Mouse (Mus musculus): ENCODE measurements around the gene Cerkl.
A peak's percentile ranks its signal among the peaks of the same experiment; 100 is the strongest.

Gene Cerkl

DNA sequence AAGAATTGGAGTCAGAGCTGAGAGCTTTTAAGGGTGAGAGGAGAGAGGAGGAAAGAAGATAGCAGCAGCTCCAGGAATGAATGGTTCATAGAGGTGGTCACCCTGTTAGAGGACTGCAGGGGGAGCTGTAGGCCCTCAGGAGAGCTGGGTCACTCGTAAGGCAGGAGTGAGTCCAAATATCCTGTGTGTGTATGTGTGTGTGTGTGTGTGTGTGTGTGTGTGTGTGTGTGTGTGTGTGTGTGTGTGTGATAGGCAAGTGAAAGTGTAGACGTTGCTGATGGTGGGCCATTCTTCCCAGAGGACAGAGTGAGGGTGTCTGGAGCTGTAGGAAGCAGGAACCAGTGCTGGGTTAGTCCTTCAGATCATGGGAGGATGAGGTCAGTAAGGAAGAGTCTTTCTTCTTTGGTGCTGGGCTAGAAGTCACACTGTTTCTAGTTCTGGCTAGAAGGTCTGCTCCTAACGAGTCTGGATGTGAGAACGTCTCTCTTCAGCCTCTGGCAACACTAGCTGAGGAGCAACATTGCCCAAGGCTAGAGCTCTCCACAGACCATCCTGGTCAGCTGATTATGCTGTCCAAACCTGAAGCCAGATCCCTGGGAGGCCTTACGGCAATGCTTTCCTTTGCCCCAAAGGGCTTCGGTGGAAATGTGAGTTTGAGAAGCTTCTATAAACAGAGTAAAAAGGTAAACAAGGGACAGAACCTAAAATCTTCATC is 83.9 kb downstream of the Cerkl start:
- peak; percentile 55 for DNase-seq (ENCODE audit: extremely low read depth, low read depth)

- DNase-seq (ENCODE audit: extremely low read depth, low read depth): no peak
Measured at GRCm38 (mm10) chr2:79372154-79372467, 84.5 kb downstream of the Cerkl start.

GRCm38 (mm10) chr2:79371326-79372153 is 85.0 kb downstream of the Cerkl start:
- DNase-seq (ENCODE audit: extremely low read depth, low read depth): no peak

GRCm38 (mm10) chr2:79370711-79371312 is 85.8 kb downstream of the Cerkl start:
- peak; percentile 87 for DNase-seq (ENCODE audit: extremely low read depth, low read depth)

- no peak for DNase-seq (ENCODE audit: extremely low read depth, low read depth)
Measured at GRCm38 (mm10) chr2:79369905-79370304, 86.7 kb downstream of the Cerkl start.

- no peak for DNase-seq (ENCODE audit: extremely low read depth, low read depth)
Measured at GRCm38 (mm10) chr2:79369061-79369524, 87.5 kb downstream of the Cerkl start.

DNA sequence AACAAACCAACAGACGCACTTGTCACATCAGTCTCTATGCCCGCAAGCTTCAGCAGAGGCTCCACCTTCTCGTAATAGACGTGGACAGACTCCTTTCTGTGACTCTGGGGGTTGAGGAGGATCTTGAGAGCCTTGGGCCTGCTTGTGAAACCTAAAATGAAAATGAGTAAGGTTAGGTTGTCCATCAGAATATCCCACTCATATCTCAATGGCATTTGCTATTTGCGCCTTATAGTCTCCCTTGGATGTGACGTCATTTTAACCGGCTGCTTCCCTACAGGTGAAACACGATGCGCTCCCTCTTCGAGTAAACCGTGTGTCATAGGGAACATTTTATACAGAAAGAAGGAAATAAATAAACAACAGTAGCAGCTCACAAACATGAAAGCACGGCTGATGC is 87.9 kb downstream of the Cerkl start:
- DNase-seq (ENCODE audit: extremely low read depth, low read depth): no peak

DNA sequence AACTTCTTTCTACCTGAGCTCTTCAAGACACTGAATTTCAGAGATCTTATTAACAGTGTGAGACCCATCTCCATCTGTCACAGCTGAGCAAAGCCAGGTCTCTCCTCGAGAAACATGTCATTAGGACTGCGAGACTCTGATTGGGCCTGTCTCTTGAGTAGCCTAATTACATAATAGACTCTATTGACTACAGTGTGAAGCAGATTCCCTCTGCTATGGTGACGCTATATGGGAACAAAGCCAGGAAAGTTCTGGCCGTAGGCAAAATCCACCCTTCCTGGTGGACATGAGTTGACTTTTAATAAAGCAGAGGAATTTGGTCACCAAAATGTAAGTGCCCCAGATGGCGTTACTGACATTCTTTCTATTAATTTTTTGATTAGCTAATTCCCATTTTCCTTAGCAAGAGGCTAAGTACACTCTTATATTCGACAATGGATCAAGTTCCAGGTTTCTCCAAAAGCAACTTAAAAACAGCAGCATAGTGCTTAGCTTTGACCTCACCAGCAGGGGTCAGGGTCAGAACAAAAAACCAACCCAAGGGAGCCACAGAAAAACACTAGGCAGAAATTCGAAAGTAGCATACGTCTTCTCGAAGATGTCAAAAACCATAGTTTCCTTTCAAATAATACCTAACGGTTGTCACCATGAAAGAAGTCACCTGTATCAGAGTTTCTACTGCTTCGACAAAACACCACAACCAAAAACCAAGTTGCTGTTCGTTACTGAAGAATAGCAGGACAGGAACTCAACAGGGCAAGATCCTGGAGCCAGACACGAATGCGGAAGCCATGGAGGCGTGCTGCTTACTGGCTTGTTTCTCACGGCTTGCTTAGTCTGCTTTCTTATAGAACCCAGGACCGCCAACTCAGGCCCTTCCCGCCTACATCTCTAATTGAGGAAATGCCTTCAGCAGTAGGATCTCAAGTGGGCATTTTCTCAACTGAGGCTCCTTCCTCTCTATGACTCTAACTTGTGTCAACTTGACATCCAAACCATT is 88.8 kb downstream of the Cerkl start:
- DNase-seq (ENCODE audit: extremely low read depth, low read depth): no peak

- no peak for DNase-seq (ENCODE audit: extremely low read depth, low read depth)
Measured at GRCm38 (mm10) chr2:79363920-79364319, 92.7 kb downstream of the Cerkl start.

DNA sequence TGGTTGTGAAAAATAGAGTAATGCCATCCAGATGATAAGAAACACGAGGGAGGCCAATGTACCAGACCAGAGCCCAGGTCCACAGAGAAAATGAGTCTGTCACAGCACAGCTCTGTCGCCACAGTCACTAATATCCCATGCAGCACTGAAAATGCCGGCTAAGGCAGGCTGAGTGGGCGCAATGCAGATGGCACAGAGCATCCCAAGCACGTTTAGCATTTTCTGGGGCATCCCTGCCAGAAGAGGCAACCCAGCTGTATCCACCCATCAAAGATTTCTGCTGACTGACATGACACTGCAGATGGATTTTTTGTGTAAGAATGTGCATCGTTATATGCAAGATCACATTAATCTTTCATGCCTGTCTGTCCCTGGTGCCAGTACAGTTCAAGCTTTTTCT is 94.6 kb downstream of the Cerkl start:
- no peak for DNase-seq (ENCODE audit: extremely low read depth, low read depth)

DNA sequence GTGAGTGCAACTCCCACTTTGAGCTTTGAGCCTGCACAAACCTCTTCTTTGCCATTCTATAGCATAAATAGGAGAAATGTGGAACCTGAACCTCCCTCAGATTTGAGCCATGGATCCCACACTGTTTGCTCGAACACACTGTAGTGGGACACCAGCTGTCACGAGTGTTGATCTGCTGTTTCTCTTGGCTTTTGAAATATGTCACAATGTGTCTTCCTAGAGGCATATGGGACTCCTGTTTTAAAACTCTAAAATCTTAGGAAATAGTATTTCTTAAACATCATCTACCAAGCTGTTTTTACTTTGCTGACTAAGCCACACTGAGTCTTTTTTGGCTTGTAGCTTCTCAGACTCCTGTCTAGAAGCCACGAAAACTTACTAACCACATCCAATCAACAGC is 98.8 kb downstream of the Cerkl start:
- no peak for DNase-seq (ENCODE audit: extremely low read depth, low read depth)

GRCm38 (mm10) chr2:79354773-79355172 is 101.8 kb downstream of the Cerkl start:
- DNase-seq (ENCODE audit: extremely low read depth, low read depth): no peak

GRCm38 (mm10) chr2:79352100-79352802 is 104.3 kb downstream of the Cerkl start:
- no peak for DNase-seq (ENCODE audit: extremely low read depth, low read depth)

- no peak for DNase-seq (ENCODE audit: extremely low read depth, low read depth)
Measured at GRCm38 (mm10) chr2:79351179-79352099, 105.1 kb downstream of the Cerkl start.

GRCm38 (mm10) chr2:79343115-79343514 is 113.5 kb downstream of the Cerkl start:
- no peak for DNase-seq (ENCODE audit: extremely low read depth, low read depth)

DNA sequence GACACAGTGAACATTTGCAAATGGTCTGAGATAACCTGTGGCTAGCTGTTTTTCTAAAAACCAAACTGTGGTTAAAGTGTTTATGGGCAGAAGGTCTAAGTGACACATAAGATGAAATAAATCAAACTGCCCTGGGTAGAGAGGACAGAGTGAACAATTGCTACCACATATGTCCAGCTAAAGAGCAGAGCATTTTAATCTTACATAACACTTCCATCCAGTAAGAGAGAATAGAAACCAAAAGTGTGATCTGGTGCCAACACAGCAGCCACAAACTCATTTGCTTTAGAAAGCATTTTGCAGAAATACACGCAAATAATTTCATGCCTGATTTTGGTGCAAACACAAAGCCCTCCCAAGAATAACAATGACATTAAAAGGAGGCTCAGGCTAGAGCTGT is 117.6 kb downstream of the Cerkl start:
- no peak for DNase-seq (ENCODE audit: extremely low read depth, low read depth)

GRCm38 (mm10) chr2:79336141-79336540 is 120.4 kb downstream of the Cerkl start:
- DNase-seq (ENCODE audit: extremely low read depth, low read depth): peak; percentile 5

- DNase-seq (ENCODE audit: extremely low read depth, low read depth): no peak
Measured at GRCm38 (mm10) chr2:79334661-79335060, 121.9 kb downstream of the Cerkl start.

- no peak for DNase-seq (ENCODE audit: extremely low read depth, low read depth)
Measured at GRCm38 (mm10) chr2:79328079-79328478, 128.5 kb downstream of the Cerkl start.

All from MEL-GATA-1-ER (cell line).